Mouse (Mus musculus) hindbrain, embryonic 12.5 days (tissue): ENCODE results near the gene Ikbip. TPM values are rescaled to one million over a fixed set of nuclear protein-coding genes. Genes with fewer than 3 reads are reported as not detected.

Experiments
- ATAC-seq: fragments of 200-750 bp; cut with Nextera tagmentation; 2 replicates; pipeline ENCODE4 v1.8.0; 2017; ENCODE audit warnings: moderate TSS enrichment; ENCODE audit not compliant: low FRiP score
- H3K27ac ChIP-seq: fragments of 300-500 bp; sonication (generic); 2 replicates; pipeline ENCODE4 v1.5.1; 2016; ENCODE audit warnings: mild to moderate bottlenecking
- H3K27me3 ChIP-seq: fragments of 300-500 bp; sonication (generic); 2 replicates; pipeline ENCODE4 v1.6.1; 2016; ENCODE audit warnings: mild to moderate bottlenecking
- H3K36me3 ChIP-seq: fragments of 300-500 bp; sonication (generic); 2 replicates; pipeline ENCODE4 v1.6.1; 2016; ENCODE audit warnings: mild to moderate bottlenecking
- H3K4me1 ChIP-seq: fragments of 300-500 bp; sonication (generic); 2 replicates; pipeline ENCODE4 v1.6.1; 2016
- H3K4me2 ChIP-seq: fragments of 300-500 bp; sonication (generic); replicated peaks from 2 replicates; pipeline ENCODE4 v1.6.1; 2016; ENCODE audit warnings: mild to moderate bottlenecking
- H3K4me3 ChIP-seq: fragments of 300-500 bp; sonication (generic); 2 replicates; pipeline ENCODE4 v1.5.1; 2016; ENCODE audit warnings: mild to moderate bottlenecking
- H3K9ac ChIP-seq: fragments of 300-500 bp; sonication (generic); 2 replicates; pipeline ENCODE4 v1.6.1; 2016; ENCODE audit warnings: mild to moderate bottlenecking, moderate library complexity
- H3K9me3 ChIP-seq: fragments of 300-500 bp; sonication (generic); replicated peaks from 2 replicates; pipeline ENCODE4 v1.6.1; 2016; ENCODE audit warnings: mild to moderate bottlenecking
- WGBS: fragments of 180-500 bp; shearing (Covaris S2); methylation state at CpG from one replicate; pipeline ENCODE4 v1.1.7; 2016; 5-methylcytosine and 5-hydroxymethylcytosine counted together
- polyA plus RNA-seq: library from polyadenylated mRNA; unstranded; fragments of >200 nt; fragmentation: Nextera tagmentation; extraction: Ambion mirVana; gene quantifications from 2 replicates; pipeline ENCODE4 v1.2.1, GENCODE M21; 2016

The Ikbip gene
- 26.8 and 37.6 TPM in 2 replicates for polyA plus RNA-seq

DNA sequence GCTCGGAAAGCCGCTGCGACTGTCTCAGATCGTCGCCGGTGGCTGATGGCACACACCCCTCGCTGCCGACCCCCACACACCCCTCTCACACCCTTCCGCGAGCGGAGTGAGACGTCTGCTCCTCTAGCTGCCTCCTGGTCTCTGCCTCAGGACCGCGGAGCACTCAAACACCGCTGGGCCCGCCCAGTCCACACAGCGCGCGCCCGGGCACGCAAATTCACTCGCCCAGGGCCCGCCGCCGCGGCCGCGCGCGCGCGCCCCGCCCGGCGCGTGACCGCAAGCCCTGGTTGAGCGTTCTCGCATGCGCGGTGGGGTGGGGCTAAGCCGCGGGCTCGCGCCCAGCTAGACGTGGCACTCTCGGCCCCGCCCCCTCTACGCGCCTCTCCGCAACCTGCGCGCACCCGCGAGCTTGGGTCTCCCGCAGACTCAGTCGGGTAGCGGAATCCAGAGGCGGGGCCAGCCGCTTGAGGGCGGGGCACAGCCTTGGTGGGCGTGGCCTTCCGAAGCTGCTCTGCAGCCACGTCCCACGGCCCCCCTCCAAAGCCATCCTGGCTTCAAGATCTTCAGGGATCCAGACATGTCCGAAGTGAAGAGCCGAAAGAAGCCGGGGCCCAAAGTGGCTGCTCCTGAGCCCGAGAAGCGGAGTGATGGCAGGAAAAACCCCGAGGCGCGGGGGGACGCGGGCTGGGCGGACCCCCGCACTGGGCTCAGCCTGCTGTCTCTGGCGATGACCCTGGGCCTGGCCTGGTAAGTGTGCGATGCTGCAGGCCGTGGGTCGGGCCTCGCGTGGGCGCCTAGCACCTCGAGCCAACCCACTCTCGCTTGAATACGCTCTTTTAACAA lies at the start of gene Ikbip, which contains the start of gene Apaf1:
Gene Ikbip (plus strand): TSS at position 391 of the 843 bp plus-strand sequence.
Gene Apaf1 (minus strand): TSS at position 221 of the 843 bp plus-strand sequence.
- peak within 1 kb of the TSS; percentile 89 for H3K9ac ChIP-seq
- no peaks in the 10 kb centered on the region for H3K27me3 ChIP-seq
- peak within 1 kb of the TSS; percentile 85 for H3K4me3 ChIP-seq
- peak within 1 kb of the TSS; percentile 71 for H3K4me2 ChIP-seq
- peaks cover 7% of the 10 kb centered on the region; the same call in 1 of the 2 replicates for H3K4me1 ChIP-seq
- peaks cover 7% of the 10 kb centered on the region; the same call in 1 of the 2 replicates for H3K36me3 ChIP-seq
- H3K9me3 ChIP-seq = no peaks in the 10 kb centered on the region
- WGBS = under 1% methylated on average over 87 of the region's 87 CpGs
- H3K27ac ChIP-seq = peak within 1 kb of the TSS; percentile 87
- ATAC-seq = peak; percentile 97

DNA sequence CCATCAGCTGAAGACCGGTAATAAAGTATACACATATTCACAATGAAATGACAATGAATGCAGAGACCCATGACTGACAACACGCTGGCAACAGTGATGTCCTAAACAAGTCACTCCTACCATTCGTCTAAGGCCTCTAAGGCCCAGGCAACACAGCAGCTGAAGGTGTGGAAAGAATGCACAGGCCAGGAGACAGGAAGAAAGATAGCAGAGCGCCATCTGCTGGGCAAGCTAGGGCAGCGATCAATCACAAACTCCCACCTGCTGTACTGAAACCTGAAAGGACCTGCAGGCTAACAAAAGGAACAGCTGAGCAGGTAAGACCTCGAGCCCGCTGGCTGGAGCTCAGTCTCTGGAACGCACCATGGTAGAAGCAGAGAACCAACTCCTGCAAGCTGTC lies 48.8 kb upstream of the Ikbip start:
- H3K36me3 ChIP-seq = peaks cover 25% of the 10 kb centered on the region
- 22% methylated on average over 8 of the region's 8 CpGs for WGBS
- no peak overlapping the region for H3K4me2 ChIP-seq
- ATAC-seq = peak; percentile 72
- H3K27ac ChIP-seq = no peak overlapping the region
- H3K27me3 ChIP-seq = no peaks in the 10 kb centered on the region
- H3K9ac ChIP-seq = no peak overlapping the region
- no peak overlapping the region for H3K4me3 ChIP-seq
- H3K9me3 ChIP-seq = no peaks in the 10 kb centered on the region
- no peaks in the 10 kb centered on the region for H3K4me1 ChIP-seq

DNA sequence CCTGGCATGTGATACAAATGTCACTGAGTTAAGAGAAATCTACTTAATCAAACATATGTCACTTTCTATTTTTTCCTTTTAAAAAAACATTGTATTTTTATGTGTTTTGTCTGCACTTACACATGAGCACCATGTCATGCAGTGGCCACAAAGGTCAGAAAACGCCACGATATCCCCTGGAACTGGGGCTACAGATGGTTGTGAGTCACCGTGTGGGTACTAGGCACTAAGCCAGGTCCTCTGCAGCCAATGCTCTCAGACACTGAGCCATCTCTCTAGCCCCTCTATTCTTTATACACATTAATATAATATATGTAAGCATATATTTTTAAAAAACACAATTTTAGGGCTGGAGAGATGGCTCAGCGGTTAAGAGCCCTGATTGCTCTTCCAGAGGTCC lies 33.0 kb upstream of the Ikbip start:
- Histone ChIP-seq H3K9ac (no peak overlapping the region), H3K4me1 (no peaks in the 10 kb centered on the region), H3K9me3 (no peaks in the 10 kb centered on the region), H3K27ac (no peak overlapping the region), H3K27me3 (no peaks in the 10 kb centered on the region), H3K4me2 (no peak overlapping the region), H3K36me3 (peaks cover 46% of the 10 kb centered on the region), H3K4me3 (no peak overlapping the region)
- no peak for ATAC-seq
- 95% methylated on average over 4 of the region's 4 CpGs for WGBS

DNA sequence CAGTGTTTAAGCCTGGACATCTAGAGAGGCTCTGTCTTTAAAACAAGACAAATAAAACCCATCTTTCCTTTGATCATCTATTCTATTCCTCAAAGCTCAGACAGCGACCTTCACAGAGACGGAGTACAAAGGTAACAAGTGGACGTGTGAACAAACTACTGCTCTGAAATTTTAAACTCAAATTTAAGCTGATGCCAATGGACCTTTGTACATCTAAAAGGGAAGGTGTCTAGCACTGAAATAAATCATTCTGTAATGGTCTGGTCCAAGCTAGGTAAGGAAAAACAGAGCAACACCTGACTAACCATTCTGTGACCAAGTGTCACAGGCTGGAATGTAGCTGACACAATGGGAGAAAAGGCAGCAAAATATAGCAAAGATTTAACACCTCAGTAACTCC lies 31.6 kb upstream of the Ikbip start:
- Histone ChIP-seq H3K27me3 (no peaks in the 10 kb centered on the region), H3K36me3 (peaks cover 51% of the 10 kb centered on the region), H3K4me2 (no peak overlapping the region), H3K27ac (no peak overlapping the region), H3K4me1 (no peaks in the 10 kb centered on the region), H3K4me3 (no peak overlapping the region), H3K9me3 (no peaks in the 10 kb centered on the region), H3K9ac (no peak overlapping the region)
- 95% methylated on average over 3 of the region's 3 CpGs for WGBS
- no peak for ATAC-seq

DNA sequence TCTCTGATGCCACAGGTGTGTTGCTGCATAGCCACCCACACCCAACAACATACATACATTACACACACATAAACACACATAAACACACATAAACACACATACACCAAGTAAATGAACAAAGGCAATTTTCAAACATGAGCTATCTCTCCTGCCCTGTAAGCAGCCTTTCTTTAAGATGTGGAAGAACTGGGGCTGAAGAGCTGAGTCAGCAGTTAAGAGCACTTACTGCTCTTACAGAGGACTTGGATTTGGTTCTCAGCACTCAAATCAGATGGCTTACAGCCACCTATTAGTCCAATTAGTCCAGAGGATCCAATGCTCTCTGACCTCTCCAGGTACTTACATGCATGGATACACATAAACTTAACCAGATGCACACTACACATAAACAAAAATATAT lies 30.0 kb upstream of the Ikbip start:
- no peaks in the 10 kb centered on the region for H3K27me3 ChIP-seq
- H3K27ac ChIP-seq = no peak overlapping the region
- H3K4me3 ChIP-seq = no peak overlapping the region
- H3K4me2 ChIP-seq = no peak overlapping the region
- H3K4me1 ChIP-seq = no peaks in the 10 kb centered on the region
- H3K9ac ChIP-seq = no peak overlapping the region
- no peaks in the 10 kb centered on the region for H3K9me3 ChIP-seq
- peaks cover 42% of the 10 kb centered on the region for H3K36me3 ChIP-seq
- no peak for ATAC-seq

DNA sequence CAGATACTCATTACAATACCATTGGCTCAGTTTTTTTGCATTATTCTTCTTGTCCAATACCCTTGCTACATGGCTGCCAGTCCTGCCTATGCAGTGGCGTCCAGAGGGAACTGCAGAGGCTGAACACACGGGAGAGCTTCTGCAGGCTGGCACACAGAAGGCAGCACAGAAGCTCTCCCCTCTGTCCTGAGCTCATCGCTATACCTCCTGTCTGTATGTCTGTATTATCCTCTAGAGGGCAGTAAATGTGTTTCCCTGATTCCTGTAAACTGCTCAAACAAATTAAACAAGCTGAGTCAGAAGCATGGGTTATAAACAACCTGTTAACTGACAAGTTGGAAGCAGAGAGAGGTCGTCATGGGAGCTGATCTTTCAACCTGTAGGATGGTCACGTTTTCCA lies 22.0 kb upstream of the Ikbip start:
- Histone ChIP-seq H3K4me1 (no peaks in the 10 kb centered on the region), H3K27ac (no peak overlapping the region), H3K9ac (no peak overlapping the region), H3K36me3 (peaks cover 51% of the 10 kb centered on the region), H3K9me3 (no peaks in the 10 kb centered on the region), H3K4me2 (no peak overlapping the region), H3K4me3 (no peak overlapping the region), H3K27me3 (no peaks in the 10 kb centered on the region)
- ATAC-seq = no peak
- WGBS = 50% methylated on average over 5 of the region's 5 CpGs

DNA sequence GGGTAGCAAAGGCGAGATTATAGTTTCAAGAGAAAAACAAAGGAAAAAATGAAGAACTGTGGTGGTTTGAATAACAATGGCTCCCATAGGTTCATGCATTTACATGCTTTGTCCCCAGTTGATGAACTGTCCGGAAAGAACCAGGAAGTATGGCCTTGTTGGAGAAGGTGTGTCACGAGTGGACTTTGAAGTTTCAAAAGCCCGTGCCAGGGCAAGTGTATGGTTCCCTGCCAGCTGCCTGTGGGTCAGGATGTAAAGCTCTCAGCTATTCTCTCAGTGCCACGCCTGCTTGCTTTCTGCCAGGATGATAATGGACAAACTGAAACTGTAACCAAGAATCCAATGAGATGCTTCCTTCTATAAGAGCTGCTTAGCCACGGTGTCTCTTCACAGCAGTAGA lies 20.4 kb upstream of the Ikbip start:
- Histone ChIP-seq H3K4me3 (no peak overlapping the region), H3K9ac (no peak overlapping the region), H3K27ac (no peak overlapping the region), H3K4me2 (no peak overlapping the region), H3K36me3 (peaks cover 64% of the 10 kb centered on the region), H3K4me1 (no peaks in the 10 kb centered on the region), H3K27me3 (no peaks in the 10 kb centered on the region), H3K9me3 (no peaks in the 10 kb centered on the region)
- WGBS = 93% methylated on average over 6 of the region's 6 CpGs
- ATAC-seq = no peak

DNA sequence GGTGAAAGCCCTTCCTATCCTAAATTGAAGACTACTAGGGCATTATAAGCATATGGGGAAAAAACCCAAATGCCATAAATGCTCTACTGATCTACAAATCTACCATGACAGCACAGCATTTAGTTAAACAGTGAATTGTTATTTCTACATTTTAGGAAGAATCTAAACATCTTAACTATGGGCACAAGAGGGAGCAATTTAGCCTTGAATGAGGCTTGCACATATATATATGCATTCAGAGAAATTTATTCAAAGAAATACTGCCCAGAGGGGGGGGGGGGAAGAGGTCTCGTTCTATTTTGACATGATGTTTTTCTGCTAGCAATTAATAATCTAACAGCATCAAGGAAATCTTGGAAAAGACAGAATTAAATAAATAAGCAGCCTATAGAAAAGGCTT lies 11.0 kb upstream of the Ikbip start:
- no peak for ATAC-seq
- H3K9me3 ChIP-seq = no peaks in the 10 kb centered on the region
- H3K27ac ChIP-seq = no peak overlapping the region
- H3K4me2 ChIP-seq = no peak overlapping the region
- no peak overlapping the region for H3K4me3 ChIP-seq
- no peaks in the 10 kb centered on the region for H3K4me1 ChIP-seq
- H3K36me3 ChIP-seq = peaks cover 30% of the 10 kb centered on the region
- WGBS = 64% methylated on average over 1 of the region's 1 CpGs
- H3K9ac ChIP-seq = no peak overlapping the region
- no peaks in the 10 kb centered on the region for H3K27me3 ChIP-seq

DNA sequence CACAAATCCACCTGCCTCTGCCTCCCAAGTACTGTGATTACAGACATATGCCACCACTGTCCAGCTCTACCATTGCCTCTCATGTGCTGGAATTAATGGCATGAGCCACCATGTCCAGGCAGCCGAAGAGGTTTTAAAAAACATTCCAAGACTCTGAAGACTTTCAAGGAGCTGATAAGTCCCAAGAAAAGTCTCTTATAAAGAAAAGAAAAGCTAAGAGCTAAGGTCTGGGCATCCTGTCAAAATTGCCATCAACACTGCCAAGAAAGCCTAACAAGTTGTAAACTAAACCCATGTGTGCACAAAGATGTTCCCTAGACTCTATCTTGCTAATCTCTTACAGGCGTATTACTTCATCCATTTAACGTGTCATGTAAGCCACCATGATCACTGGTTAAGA lies 9.4 kb upstream of the Ikbip start:
- no peak overlapping the region for H3K4me2 ChIP-seq
- H3K4me3 ChIP-seq = no peak overlapping the region
- H3K27me3 ChIP-seq = no peaks in the 10 kb centered on the region
- no peak overlapping the region for H3K9ac ChIP-seq
- no peak for ATAC-seq
- peaks cover 33% of the 10 kb centered on the region for H3K36me3 ChIP-seq
- no peaks in the 10 kb centered on the region for H3K4me1 ChIP-seq
- 91% methylated on average over 3 of the region's 3 CpGs for WGBS
- no peak overlapping the region for H3K27ac ChIP-seq
- H3K9me3 ChIP-seq = no peaks in the 10 kb centered on the region

DNA sequence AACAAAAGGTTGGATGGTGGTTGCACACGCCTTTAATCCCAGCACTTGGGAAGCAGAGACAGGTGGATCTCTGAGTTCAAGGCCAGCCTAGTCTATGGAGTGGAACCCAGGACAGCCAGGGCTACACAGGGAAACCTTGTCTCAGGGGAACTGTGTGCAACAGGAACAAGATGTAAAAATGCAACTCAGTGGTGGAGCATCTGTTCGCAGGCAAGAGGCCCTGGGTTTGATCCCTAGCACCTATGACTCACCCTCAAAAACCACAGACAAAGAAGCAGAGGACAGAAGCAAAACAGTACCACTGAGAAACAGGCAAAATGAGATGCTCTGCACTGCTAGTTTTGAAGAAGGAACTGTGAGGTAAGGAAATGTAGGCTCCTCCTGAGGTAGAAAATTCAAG lies 6.1 kb upstream of the Ikbip start:
- 100% methylated on average over 2 of the region's 2 CpGs for WGBS
- Histone ChIP-seq H3K36me3 (peaks cover 26% of the 10 kb centered on the region), H3K9ac (no peak overlapping the region), H3K4me1 (peaks cover 7% of the 10 kb centered on the region; the same call in 1 of the 2 replicates), H3K4me2 (no peak overlapping the region), H3K9me3 (no peaks in the 10 kb centered on the region), H3K27me3 (no peaks in the 10 kb centered on the region), H3K27ac (no peak overlapping the region), H3K4me3 (no peak overlapping the region)
- no peak for ATAC-seq

DNA sequence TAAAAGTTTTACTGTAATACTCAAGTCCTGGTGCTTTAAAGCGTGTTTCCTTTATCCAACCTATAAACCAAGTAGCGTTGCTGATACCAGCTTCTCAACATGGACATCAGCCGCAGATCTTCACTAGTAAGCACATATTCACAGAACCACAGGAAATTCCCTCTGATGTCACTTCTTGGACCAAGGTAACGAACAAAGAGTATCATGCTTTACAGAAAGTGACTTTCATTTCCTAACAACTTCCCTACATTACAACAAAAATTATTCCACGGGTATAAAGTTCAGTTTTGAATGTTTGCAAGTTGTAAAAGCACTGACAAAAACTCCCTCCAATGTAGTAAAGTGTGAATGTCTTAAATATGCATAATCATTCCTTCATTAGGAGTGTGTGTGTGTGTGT lies 2.2 kb upstream of the Ikbip start:
- Histone ChIP-seq H3K36me3 (peaks cover 20% of the 10 kb centered on the region), H3K9me3 (no peaks in the 10 kb centered on the region), H3K27ac (no peak overlapping the region), H3K9ac (no peak overlapping the region), H3K4me1 (peaks cover 7% of the 10 kb centered on the region; the same call in 1 of the 2 replicates), H3K27me3 (no peaks in the 10 kb centered on the region), H3K4me3 (no peak overlapping the region), H3K4me2 (no peak overlapping the region)
- ATAC-seq = no peak
- WGBS = 94% methylated on average over 5 of the region's 5 CpGs

DNA sequence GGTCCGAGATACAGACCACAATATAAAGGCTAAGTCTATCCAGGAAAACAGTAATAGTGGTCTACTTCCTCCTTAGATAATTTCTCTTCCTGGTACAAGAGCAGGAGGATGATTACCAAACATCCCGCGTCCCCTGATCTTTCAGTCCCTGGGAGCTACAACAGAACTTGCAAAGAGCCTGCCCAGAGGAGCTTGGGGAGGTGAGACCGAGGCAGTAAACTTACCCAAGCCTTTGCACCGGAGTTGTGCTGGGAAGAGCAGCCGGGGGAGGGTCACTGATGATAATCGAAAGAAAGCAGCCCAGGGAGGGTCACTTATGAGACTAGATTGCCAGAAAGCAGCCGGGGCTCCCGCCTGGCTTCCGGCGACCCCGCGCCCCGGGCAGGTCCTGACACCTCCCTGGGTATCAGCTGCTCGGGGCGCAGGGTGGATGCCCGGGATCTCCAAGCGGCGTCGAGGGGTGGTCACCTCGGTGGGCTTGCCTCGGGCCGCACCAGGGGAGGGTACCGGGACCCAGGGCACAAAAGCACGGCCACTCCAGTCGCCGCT lies 707 bp upstream of the Ikbip start:
- WGBS = under 1% methylated on average over 27 of the region's 27 CpGs
- ATAC-seq = peak; percentile 60
- peaks cover 7% of the 10 kb centered on the region; the same call in 1 of the 2 replicates for H3K4me1 ChIP-seq

More for the DNA sequence above, 707 bp upstream of the Ikbip start:
- peak overlapping the region; percentile 87 for H3K27ac ChIP-seq
- peak overlapping the region; percentile 71 for H3K4me2 ChIP-seq
- peak overlapping the region; percentile 85 for H3K4me3 ChIP-seq
- H3K27me3 ChIP-seq = no peaks in the 10 kb centered on the region
- H3K9me3 ChIP-seq = no peaks in the 10 kb centered on the region
- peak overlapping the region; percentile 89 for H3K9ac ChIP-seq
- H3K36me3 ChIP-seq = peaks cover 12% of the 10 kb centered on the region
